Mouse (Mus musculus) left cerebral cortex, adult 9 months (tissue): ENCODE results near the gene Slc37a3.
A peak's percentile ranks its signal among the peaks of the same experiment; 100 is the strongest.
"Not testable (repeated sequence)": the region's sequence is repeated elsewhere in the genome, so short reads cannot be mapped to it uniquely, and the experiment has no call there.

Source experiments
- DNase-seq, 2 experiments: peaks; one replicate each; pipeline ENCODE4 v3.0.0; 2022; ENCODE audit warnings: low spot score in 2 of 2

The Slc37a3 gene

GRCm38 (mm10) chr6:39379224-39379623 lies 1.7 kb upstream of the Slc37a3 start:
- no peak for DNase-seq

- DNase-seq = not testable (repeated sequence)
Observed at GRCm38 (mm10) chr6:39378161-39378835, 823 bp upstream of the Slc37a3 start.

GRCm38 (mm10) chr6:39376775-39377174 lies 700 bp downstream of the Slc37a3 start:
- no peak for DNase-seq

GRCm38 (mm10) chr6:39373301-39373955 lies 4.0 kb downstream of the Slc37a3 start:
- no peak for DNase-seq

GRCm38 (mm10) chr6:39372727-39373126 lies 4.7 kb downstream of the Slc37a3 start:
- no peak for DNase-seq

- no peak for DNase-seq
Observed at GRCm38 (mm10) chr6:39372042-39372441, 5.4 kb downstream of the Slc37a3 start.

GRCm38 (mm10) chr6:39369631-39370030 lies 7.8 kb downstream of the Slc37a3 start:
- DNase-seq = no peak

- DNase-seq = no peak
Observed at GRCm38 (mm10) chr6:39362684-39363083, 14.8 kb downstream of the Slc37a3 start.

- not testable (repeated sequence) for DNase-seq
Observed at GRCm38 (mm10) chr6:39359207-39359606, 18.3 kb downstream of the Slc37a3 start.

GRCm38 (mm10) chr6:39348946-39349345 lies 28.5 kb downstream of the Slc37a3 start:
- DNase-seq = no peak

GRCm38 (mm10) chr6:39347880-39348814 lies 29.3 kb downstream of the Slc37a3 start:
- no peak for DNase-seq

GRCm38 (mm10) chr6:39346991-39347501 lies 30.4 kb downstream of the Slc37a3 start:
- no peak for DNase-seq

GRCm38 (mm10) chr6:39345430-39345829 lies 32.0 kb downstream of the Slc37a3 start:
- DNase-seq = no peak

- DNase-seq = peak; percentile 30 to 84
Observed at GRCm38 (mm10) chr6:39344020-39344419, 33.5 kb downstream of the Slc37a3 start.

- DNase-seq = no peak
Observed at GRCm38 (mm10) chr6:39341798-39342197, 35.7 kb downstream of the Slc37a3 start.

- DNase-seq = no peak
Observed at GRCm38 (mm10) chr6:39338359-39338758, 39.1 kb downstream of the Slc37a3 start.

- no peak for DNase-seq
Observed at GRCm38 (mm10) chr6:39334873-39335272, 42.6 kb downstream of the Slc37a3 start.

- DNase-seq = no peak
Observed at GRCm38 (mm10) chr6:39334224-39334623, 43.3 kb downstream of the Slc37a3 start.

GRCm38 (mm10) chr6:39331998-39332700 lies 45.3 kb downstream of the Slc37a3 start:
- DNase-seq = no peak

- no peak for DNase-seq
Observed at GRCm38 (mm10) chr6:39330981-39331380, 46.5 kb downstream of the Slc37a3 start.

- DNase-seq = no peak
Observed at GRCm38 (mm10) chr6:39320286-39320685, 57.2 kb downstream of the Slc37a3 start.
